Mouse (Mus musculus): Measurements from ENCODE around the gene Tmem39a. TPM values are rescaled to one million over a fixed set of nuclear protein-coding genes. Genes with fewer than 3 reads are reported as not detected.

Gene Tmem39a
- polyA plus RNA-seq, 1 experiment = 35.7 TPM

DNA sequence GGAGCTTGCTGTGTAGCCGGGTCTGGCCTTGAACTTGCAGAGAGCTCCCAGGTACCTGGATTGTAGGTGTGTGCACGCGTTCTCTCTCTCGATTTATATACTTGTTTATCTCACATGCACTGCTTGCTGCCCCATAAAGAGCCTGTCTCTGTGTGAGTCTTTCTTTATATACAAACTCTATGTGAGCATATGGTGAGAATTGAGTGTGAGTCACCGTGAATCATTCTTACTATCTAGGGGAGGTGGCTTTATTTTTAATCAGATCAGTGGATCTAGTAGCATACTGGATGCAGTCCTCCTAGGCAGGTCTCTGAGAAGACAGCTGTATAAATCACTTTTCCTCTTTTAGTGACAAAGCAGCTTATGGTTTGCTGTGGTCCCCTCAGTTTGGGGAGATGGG lies 9.7 kb downstream of the Tmem39a start:
- 92% methylated on average over 5 of the region's 5 CpGs for WGBS
- TF ChIP-seq POLR2A (IDR thresholded peaks at IDR 0.05; ENCODE audit: borderline replicate concordance, control insufficient read depth, low read depth, low read length) = no peak
- TF ChIP-seq CTCF (IDR thresholded peaks at IDR 0.05; ENCODE audit: control insufficient read depth, insufficient read depth, low read length) = no peak

DNA sequence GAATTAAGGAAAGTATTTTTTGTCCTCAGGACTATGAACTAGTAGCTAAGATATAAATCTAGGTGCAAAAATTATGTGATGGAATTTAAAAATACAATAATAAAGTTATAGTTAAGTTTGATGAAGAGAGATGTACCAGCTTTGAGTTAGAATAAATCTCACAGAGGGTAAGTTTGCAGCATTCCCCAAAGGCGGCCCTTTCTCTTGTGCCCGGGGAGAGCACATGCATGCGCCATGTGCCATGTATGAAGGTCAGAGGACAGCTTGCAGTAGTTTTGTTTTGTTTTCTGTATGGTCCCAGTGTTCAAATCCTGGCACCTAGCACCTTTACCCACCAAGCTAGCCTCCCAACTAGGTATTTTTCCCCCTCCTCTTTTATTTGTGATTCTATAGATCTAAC lies 13.0 kb downstream of the Tmem39a start:
- H3K4me1 ChIP-seq (ENCODE audit: control insufficient read depth, insufficient read depth, low read length) = no peaks in the 10 kb centered on the region
- H3K4me3 ChIP-seq (replicated peaks; ENCODE audit: control insufficient read depth, low read depth, low read length) = no peak overlapping the region
- TF ChIP-seq CTCF (IDR thresholded peaks at IDR 0.05; ENCODE audit: control insufficient read depth, insufficient read depth, low read length) (no peak), POLR2A (IDR thresholded peaks at IDR 0.05; ENCODE audit: borderline replicate concordance, control insufficient read depth, low read depth, low read length) (no peak)
- WGBS = 93% methylated on average over 3 of the region's 3 CpGs
- no peak overlapping the region for H3K27ac ChIP-seq (ENCODE audit: control insufficient read depth, insufficient read depth, low read depth, low read length, poor library complexity)

More for the DNA sequence above, 9.7 kb downstream of the Tmem39a start:
- H3K4me1 ChIP-seq (ENCODE audit: control insufficient read depth, insufficient read depth, low read length) = no peaks in the 10 kb centered on the region
- H3K27ac ChIP-seq (ENCODE audit: control insufficient read depth, insufficient read depth, low read depth, low read length, poor library complexity) = no peak overlapping the region
- H3K4me3 ChIP-seq (replicated peaks; ENCODE audit: control insufficient read depth, low read depth, low read length) = no peak overlapping the region

GRCm38 (mm10) chr16:38584761-38585160 lies 26.3 kb downstream of the Tmem39a start:
- H3K27ac ChIP-seq (ENCODE audit: control insufficient read depth, insufficient read depth, low read depth, low read length, poor library complexity) = no peak overlapping the region
- H3K4me1 ChIP-seq (ENCODE audit: control insufficient read depth, insufficient read depth, low read length) = peaks cover 2% of the 10 kb centered on the region; the same call in 1 of the 2 replicates
- 85% methylated on average over 7 of the region's 7 CpGs for WGBS
- no peak overlapping the region for H3K4me3 ChIP-seq (replicated peaks; ENCODE audit: control insufficient read depth, low read depth, low read length)
- TF ChIP-seq POLR2A (IDR thresholded peaks at IDR 0.05; ENCODE audit: borderline replicate concordance, control insufficient read depth, low read depth, low read length) = no peak
- no peak for TF ChIP-seq CTCF (IDR thresholded peaks at IDR 0.05; ENCODE audit: control insufficient read depth, insufficient read depth, low read length)

GRCm38 (mm10) chr16:38585186-38585585 lies 26.7 kb downstream of the Tmem39a start:
- H3K27ac ChIP-seq (ENCODE audit: control insufficient read depth, insufficient read depth, low read depth, low read length, poor library complexity) = no peak overlapping the region
- no peak for TF ChIP-seq POLR2A (IDR thresholded peaks at IDR 0.05; ENCODE audit: borderline replicate concordance, control insufficient read depth, low read depth, low read length)
- no peak for TF ChIP-seq CTCF (IDR thresholded peaks at IDR 0.05; ENCODE audit: control insufficient read depth, insufficient read depth, low read length)
- no peak overlapping the region for H3K4me3 ChIP-seq (replicated peaks; ENCODE audit: control insufficient read depth, low read depth, low read length)
- WGBS = 53% methylated on average over 5 of the region's 5 CpGs
- peaks cover 2% of the 10 kb centered on the region; the same call in 1 of the 2 replicates for H3K4me1 ChIP-seq (ENCODE audit: control insufficient read depth, insufficient read depth, low read length)

GRCm38 (mm10) chr16:38587163-38587562 lies 28.7 kb downstream of the Tmem39a start:
- 81% methylated on average over 5 of the region's 5 CpGs for WGBS
- Histone ChIP-seq H3K4me3 (replicated peaks; ENCODE audit: control insufficient read depth, low read depth, low read length) (no peak overlapping the region), H3K27ac (ENCODE audit: control insufficient read depth, insufficient read depth, low read depth, low read length, poor library complexity) (no peak overlapping the region), H3K4me1 (ENCODE audit: control insufficient read depth, insufficient read depth, low read length) (peaks cover 2% of the 10 kb centered on the region; the same call in 1 of the 2 replicates)
- TF ChIP-seq POLR2A (IDR thresholded peaks at IDR 0.05; ENCODE audit: borderline replicate concordance, control insufficient read depth, low read depth, low read length) (no peak), CTCF (IDR thresholded peaks at IDR 0.05; ENCODE audit: control insufficient read depth, insufficient read depth, low read length) (no peak)

- Histone ChIP-seq H3K27ac (ENCODE audit: control insufficient read depth, insufficient read depth, low read depth, low read length, poor library complexity) (no peak overlapping the region), H3K4me3 (replicated peaks; ENCODE audit: control insufficient read depth, low read depth, low read length) (no peak overlapping the region), H3K4me1 (ENCODE audit: control insufficient read depth, insufficient read depth, low read length) (peaks cover 2% of the 10 kb centered on the region; the same call in 1 of the 2 replicates)
- no peak for TF ChIP-seq POLR2A (IDR thresholded peaks at IDR 0.05; ENCODE audit: borderline replicate concordance, control insufficient read depth, low read depth, low read length)
- no peak for TF ChIP-seq CTCF (IDR thresholded peaks at IDR 0.05; ENCODE audit: control insufficient read depth, insufficient read depth, low read length)
- 82% methylated on average over 4 of the region's 4 CpGs for WGBS
Measured at GRCm38 (mm10) chr16:38587572-38587971, 29.1 kb downstream of the Tmem39a start.

DNA sequence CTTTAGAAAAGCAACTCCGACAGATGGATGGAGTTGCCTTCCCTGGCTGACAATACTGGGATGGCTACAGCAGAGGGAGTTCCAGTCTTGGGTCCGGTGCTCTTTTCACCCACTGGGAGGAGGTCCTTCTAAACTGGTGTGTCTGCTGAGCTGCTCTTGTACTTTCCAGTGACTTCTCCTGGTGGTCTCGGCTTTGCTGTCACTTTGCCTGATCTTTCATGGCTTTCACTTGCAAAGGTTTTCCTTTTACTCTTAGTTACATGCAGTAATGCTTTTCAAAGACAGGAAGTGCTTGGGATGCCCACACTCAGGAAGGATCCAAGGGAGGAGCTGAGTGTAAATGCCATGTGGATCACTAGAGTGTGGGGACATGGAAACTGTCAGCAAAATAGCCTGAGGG lies 33.0 kb downstream of the Tmem39a start:
- 79% methylated on average over 3 of the region's 3 CpGs for WGBS
- Histone ChIP-seq H3K4me1 (ENCODE audit: control insufficient read depth, insufficient read depth, low read length) (peaks cover 2% of the 10 kb centered on the region; the same call in 1 of the 2 replicates), H3K4me3 (replicated peaks; ENCODE audit: control insufficient read depth, low read depth, low read length) (no peak overlapping the region), H3K27ac (ENCODE audit: control insufficient read depth, insufficient read depth, low read depth, low read length, poor library complexity) (no peak overlapping the region)
- TF ChIP-seq CTCF (IDR thresholded peaks at IDR 0.05; ENCODE audit: control insufficient read depth, insufficient read depth, low read length) (no peak), POLR2A (IDR thresholded peaks at IDR 0.05; ENCODE audit: borderline replicate concordance, control insufficient read depth, low read depth, low read length) (no peak)

GRCm38 (mm10) chr16:38592026-38592678 lies 33.7 kb downstream of the Tmem39a start:
- no peak overlapping the region for H3K4me3 ChIP-seq (replicated peaks; ENCODE audit: control insufficient read depth, low read depth, low read length)
- H3K27ac ChIP-seq (ENCODE audit: control insufficient read depth, insufficient read depth, low read depth, low read length, poor library complexity) = no peak overlapping the region
- H3K4me1 ChIP-seq (ENCODE audit: control insufficient read depth, insufficient read depth, low read length) = peaks cover 2% of the 10 kb centered on the region; the same call in 1 of the 2 replicates
- WGBS = 86% methylated on average over 12 of the region's 12 CpGs
- TF ChIP-seq POLR2A (IDR thresholded peaks at IDR 0.05; ENCODE audit: borderline replicate concordance, control insufficient read depth, low read depth, low read length) = no peak
- no peak for TF ChIP-seq CTCF (IDR thresholded peaks at IDR 0.05; ENCODE audit: control insufficient read depth, insufficient read depth, low read length)

All from bone marrow, adult 2 months (tissue).